Mouse (Mus musculus): Measurements from ENCODE around the gene Mtcl1. TPM values are rescaled to one million over a fixed set of nuclear protein-coding genes. Genes with fewer than 3 reads are reported as not detected.

The Mtcl1 gene
- 10.7 and 14.3 TPM in 2 replicates for polyA plus RNA-seq (2014; fragmentation: Nextera tagmentation; extraction: Ambion mirVana)

- under 1% methylated on average over 75 of the region's 76 CpGs for WGBS
- Histone ChIP-seq H3K4me3 (ENCODE audit: low read depth, low read length) (peak within 1 kb of the TSS; percentile 80), H3K27me3 (ENCODE audit: insufficient read depth, low read length) (peaks cover 29% of the 10 kb centered on the region), H3K4me1 (ENCODE audit: insufficient read depth) (peaks cover 12% of the 10 kb centered on the region; the same call in 1 of the 2 replicates), H3K4me2 (peak within 1 kb of the TSS; percentile 95), H3K9ac (peak within 1 kb of the TSS; percentile 72), H3K9me3 (ENCODE audit: low read depth, low read length) (no peaks in the 10 kb centered on the region), H3K36me3 (ENCODE audit: insufficient read depth) (no peaks in the 10 kb centered on the region), H3K27ac (ENCODE audit: low read depth) (peak within 1 kb of the TSS; percentile 61)
- no peak for TF ChIP-seq CTCF (IDR thresholded peaks at IDR 0.05; ENCODE audit: low read depth)
- peak; percentile 77 for ATAC-seq (ENCODE audit: insufficient read depth)
- peak; percentile 85 for DNase-seq
Observed at GRCm38 (mm10) chr17:66449460-66450341, at the start of gene Mtcl1. TSS of gene Mtcl1 (minus strand) at chr17:66449750.

- Histone ChIP-seq H3K4me1 (ENCODE audit: insufficient read depth) (no peaks in the 10 kb centered on the region), H3K4me3 (ENCODE audit: low read depth, low read length) (no peak overlapping the region), H3K36me3 (ENCODE audit: insufficient read depth) (peaks cover 82% of the 10 kb centered on the region), H3K9me3 (ENCODE audit: low read depth, low read length) (no peaks in the 10 kb centered on the region), H3K9ac (no peak overlapping the region), H3K27me3 (ENCODE audit: insufficient read depth, low read length) (no peaks in the 10 kb centered on the region), H3K27ac (ENCODE audit: low read depth) (no peak overlapping the region), H3K4me2 (no peak overlapping the region)
- ATAC-seq (ENCODE audit: insufficient read depth) (no peak), DNase-seq (no peak)
- WGBS: 80% methylated on average over 14 of the region's 14 CpGs
- TF ChIP-seq CTCF (IDR thresholded peaks at IDR 0.05; ENCODE audit: low read depth): no peak
Observed at GRCm38 (mm10) chr17:66498598-66498997, 49.0 kb upstream of the Mtcl1 start.

- Histone ChIP-seq H3K36me3 (ENCODE audit: insufficient read depth) (peaks cover 76% of the 10 kb centered on the region), H3K4me2 (no peak overlapping the region), H3K9ac (no peak overlapping the region), H3K4me3 (ENCODE audit: low read depth, low read length) (no peak overlapping the region), H3K27ac (ENCODE audit: low read depth) (no peak overlapping the region), H3K27me3 (ENCODE audit: insufficient read depth, low read length) (no peaks in the 10 kb centered on the region), H3K9me3 (ENCODE audit: low read depth, low read length) (no peaks in the 10 kb centered on the region), H3K4me1 (ENCODE audit: insufficient read depth) (no peaks in the 10 kb centered on the region)
- WGBS: 79% methylated on average over 9 of the region's 9 CpGs
- ATAC-seq (ENCODE audit: insufficient read depth) (no peak), DNase-seq (no peak)
- TF ChIP-seq CTCF (IDR thresholded peaks at IDR 0.05; ENCODE audit: low read depth): no peak
Observed at GRCm38 (mm10) chr17:66496589-66496988, 47.0 kb upstream of the Mtcl1 start.

GRCm38 (mm10) chr17:66490022-66490601, 40.6 kb upstream of the Mtcl1 start:
- H3K4me2 ChIP-seq: no peak overlapping the region
- WGBS: 39% methylated on average over 10 of the region's 10 CpGs
- peak; percentile 99 for TF ChIP-seq CTCF (IDR thresholded peaks at IDR 0.05; ENCODE audit: low read depth)
- H3K9me3 ChIP-seq (ENCODE audit: low read depth, low read length): no peaks in the 10 kb centered on the region
- ATAC-seq (ENCODE audit: insufficient read depth) (peak; percentile 56; the same call in 1 of the 2 replicates), DNase-seq (peak; percentile 84)
- H3K4me1 ChIP-seq (ENCODE audit: insufficient read depth): no peaks in the 10 kb centered on the region
- no peaks in the 10 kb centered on the region for H3K27me3 ChIP-seq (ENCODE audit: insufficient read depth, low read length)
- peaks cover 17% of the 10 kb centered on the region for H3K36me3 ChIP-seq (ENCODE audit: insufficient read depth)
- no peak overlapping the region for H3K4me3 ChIP-seq (ENCODE audit: low read depth, low read length)
- no peak overlapping the region for H3K27ac ChIP-seq (ENCODE audit: low read depth)
- H3K9ac ChIP-seq: no peak overlapping the region

GRCm38 (mm10) chr17:66486576-66486975, 37.0 kb upstream of the Mtcl1 start:
- TF ChIP-seq CTCF (IDR thresholded peaks at IDR 0.05; ENCODE audit: low read depth): no peak
- H3K9ac ChIP-seq: no peak overlapping the region
- H3K4me1 ChIP-seq (ENCODE audit: insufficient read depth): no peaks in the 10 kb centered on the region
- no peaks in the 10 kb centered on the region for H3K9me3 ChIP-seq (ENCODE audit: low read depth, low read length)
- H3K4me3 ChIP-seq (ENCODE audit: low read depth, low read length): no peak overlapping the region
- no peaks in the 10 kb centered on the region for H3K36me3 ChIP-seq (ENCODE audit: insufficient read depth)
- DNase-seq: no peak
- ATAC-seq (ENCODE audit: insufficient read depth): no peak
- H3K27ac ChIP-seq (ENCODE audit: low read depth): no peak overlapping the region
- WGBS: 88% methylated on average over 6 of the region's 6 CpGs
- no peak overlapping the region for H3K4me2 ChIP-seq
- H3K27me3 ChIP-seq (ENCODE audit: insufficient read depth, low read length): no peaks in the 10 kb centered on the region

GRCm38 (mm10) chr17:66485742-66486141, 36.2 kb upstream of the Mtcl1 start:
- 10% methylated on average over 11 of the region's 11 CpGs for WGBS
- H3K4me3 ChIP-seq (ENCODE audit: low read depth, low read length): no peak overlapping the region
- H3K27ac ChIP-seq (ENCODE audit: low read depth): no peak overlapping the region
- H3K9me3 ChIP-seq (ENCODE audit: low read depth, low read length): no peaks in the 10 kb centered on the region
- no peaks in the 10 kb centered on the region for H3K4me1 ChIP-seq (ENCODE audit: insufficient read depth)
- peaks cover 2% of the 10 kb centered on the region; the same call in 1 of the 2 replicates for H3K27me3 ChIP-seq (ENCODE audit: insufficient read depth, low read length)
- H3K4me2 ChIP-seq: 0 out of 2 replicates have a peak overlapping the region, but pooled peaks have one; percentile 13
- DNase-seq (peak; percentile 88), ATAC-seq (ENCODE audit: insufficient read depth) (no peak)
- H3K9ac ChIP-seq: no peak overlapping the region
- peak; percentile 90 for TF ChIP-seq CTCF (IDR thresholded peaks at IDR 0.05; ENCODE audit: low read depth)
- H3K36me3 ChIP-seq (ENCODE audit: insufficient read depth): no peaks in the 10 kb centered on the region

- Histone ChIP-seq H3K36me3 (ENCODE audit: insufficient read depth) (no peaks in the 10 kb centered on the region), H3K4me3 (ENCODE audit: low read depth, low read length) (no peak overlapping the region), H3K4me2 (no peak overlapping the region), H3K27me3 (ENCODE audit: insufficient read depth, low read length) (peaks cover 9% of the 10 kb centered on the region), H3K4me1 (ENCODE audit: insufficient read depth) (no peaks in the 10 kb centered on the region), H3K27ac (ENCODE audit: low read depth) (no peak overlapping the region), H3K9me3 (ENCODE audit: low read depth, low read length) (no peaks in the 10 kb centered on the region), H3K9ac (no peak overlapping the region)
- WGBS: 48% methylated on average over 2 of the region's 2 CpGs
- DNase-seq (no peak), ATAC-seq (ENCODE audit: insufficient read depth) (no peak)
- TF ChIP-seq CTCF (IDR thresholded peaks at IDR 0.05; ENCODE audit: low read depth): no peak
Observed at GRCm38 (mm10) chr17:66484965-66485364, 35.4 kb upstream of the Mtcl1 start.

All from lung, embryonic 14.5 days (tissue).